Mouse (Mus musculus) liver, embryonic 14 days (tissue): ENCODE data around the gene Hoxb5. TPM values are rescaled to one million over a fixed set of nuclear protein-coding genes. Genes with fewer than 3 reads are reported as not detected.

Experiments
- polyA plus RNA-seq: library from polyadenylated mRNA; depleted of rRNA; stranded (reverse); fragments of >200 nt; gene quantifications from 2 replicates; pipeline ENCODE4 v1.2.3, GENCODE M21; 2012; rRNA removed

Hoxb5 gene
- polyA plus RNA-seq: 0.17 and 0.21 TPM in 2 replicates

GRCm38 (mm10) chr11:96303151-96304099 is at the start of gene Hoxb5:
Gene Hoxb5, plus strand, starts transcription at chr11:96303336.

DNA sequence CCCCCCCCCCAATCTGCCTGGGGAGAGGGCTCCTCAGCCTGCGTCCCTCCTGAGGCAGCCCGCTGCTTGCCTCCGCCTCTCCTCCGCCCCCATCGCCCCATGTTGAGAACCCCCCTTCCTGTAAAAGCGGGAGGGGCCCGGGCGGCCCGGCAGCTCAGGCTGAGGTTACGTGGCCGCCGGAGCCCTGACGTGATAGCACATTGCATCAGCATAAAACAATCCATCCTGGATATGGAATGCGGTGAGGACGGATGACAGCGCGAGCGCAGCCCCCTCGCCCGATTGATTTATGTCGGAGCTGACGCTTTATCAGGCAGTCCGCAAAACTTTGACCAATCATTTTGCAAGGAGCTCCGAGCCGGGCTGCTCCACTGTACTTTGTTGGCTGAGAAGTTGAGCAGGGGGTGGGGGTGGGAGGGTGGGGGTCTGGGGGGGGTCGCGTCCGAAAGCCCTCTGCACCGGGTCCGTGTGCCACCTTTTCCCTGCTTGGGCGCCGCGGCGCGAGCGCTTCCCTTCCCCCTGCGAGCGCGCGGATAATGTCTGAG is 32.1 kb upstream of the Hoxb5 start, which contains the start of gene Hoxb9:
Gene Hoxb9, plus strand, starts transcription at position 462 of the 545 bp plus-strand sequence.

DNA sequence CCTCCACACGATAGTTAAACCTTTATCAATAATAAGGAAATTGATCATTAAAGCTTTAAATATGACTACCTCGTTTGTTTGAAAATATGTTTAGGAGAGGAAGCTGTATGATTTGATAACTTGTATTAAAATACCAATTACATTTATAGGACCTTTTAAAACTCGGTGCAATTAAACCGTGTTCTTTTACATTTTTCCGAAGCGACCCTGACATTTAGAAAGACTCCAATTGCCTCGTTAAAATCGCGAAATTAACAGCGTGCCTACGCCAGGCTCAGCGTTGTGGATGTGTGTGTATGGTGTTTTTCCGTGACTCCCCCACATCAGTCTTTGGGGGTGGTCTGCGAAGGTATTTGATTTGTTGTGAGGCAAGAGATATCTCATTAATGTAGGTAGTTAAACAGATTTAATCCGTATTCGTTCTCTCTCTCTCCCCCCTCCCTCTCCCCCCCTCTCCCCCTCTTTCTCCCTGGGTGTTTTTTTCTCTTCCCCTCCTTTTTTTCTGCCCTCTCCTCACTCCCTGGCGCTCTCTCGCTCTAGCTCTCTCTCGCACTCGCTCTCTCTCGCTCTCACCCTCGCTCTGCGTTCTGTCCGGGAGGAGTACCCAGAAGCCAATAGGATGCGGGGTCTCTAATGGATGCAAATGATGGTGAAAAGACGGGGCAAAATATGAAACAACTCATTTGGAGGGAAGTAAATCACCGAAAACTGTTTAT is 21.1 kb upstream of the Hoxb5 start, which contains the start of gene Hoxb8:
Gene Hoxb8, plus strand, starts transcription at position 51 of the 716 bp plus-strand sequence.

DNA sequence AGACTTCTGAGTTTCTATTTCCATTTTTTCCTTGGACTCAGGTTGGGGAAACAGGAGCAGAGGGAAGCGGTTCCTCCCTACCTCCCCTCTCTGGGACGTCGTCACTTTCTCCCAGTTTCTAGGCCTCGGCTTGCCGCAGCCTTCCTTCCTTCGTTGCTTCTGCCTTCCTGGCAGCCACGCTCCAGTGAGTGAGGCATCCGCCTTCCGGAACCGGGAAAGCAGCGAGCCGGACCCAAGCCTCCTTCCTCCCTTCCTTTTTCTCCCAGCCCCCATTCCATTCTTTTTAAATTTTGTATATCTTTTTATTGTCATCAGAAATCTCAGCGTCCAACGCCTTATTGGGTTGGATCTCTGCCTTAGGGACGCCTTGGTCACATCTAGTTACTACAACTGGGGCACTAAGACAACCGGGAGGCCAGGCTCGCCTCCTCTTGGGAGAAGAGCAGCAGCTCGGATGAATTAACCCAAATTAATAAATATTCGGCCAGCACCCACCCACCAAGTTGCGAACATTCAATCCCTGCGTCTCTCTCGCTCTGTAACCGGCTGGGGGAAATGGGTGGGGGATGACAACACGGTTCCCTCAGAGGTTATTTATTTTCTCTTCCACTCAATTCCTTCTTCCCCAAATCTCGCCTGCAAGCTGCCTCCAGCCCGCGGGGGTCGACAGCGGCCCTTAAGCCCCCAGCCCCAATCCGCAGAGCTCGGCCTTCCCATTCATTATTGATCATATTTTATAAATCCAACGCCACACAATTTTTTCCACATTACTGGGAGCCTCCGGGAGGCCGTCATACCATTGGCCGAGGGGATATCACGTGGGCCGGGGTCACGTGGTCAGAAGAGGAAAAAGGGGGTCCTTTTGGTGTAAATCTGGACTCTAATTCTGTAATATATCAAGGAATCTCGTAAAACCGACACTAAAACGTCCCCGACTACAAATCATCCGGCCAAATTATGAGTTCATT is 17.1 kb upstream of the Hoxb5 start, which contains the start of gene Hoxb7:
Gene Hoxb7, plus strand, starts transcription at position 853 of the 968 bp plus-strand sequence.

DNA sequence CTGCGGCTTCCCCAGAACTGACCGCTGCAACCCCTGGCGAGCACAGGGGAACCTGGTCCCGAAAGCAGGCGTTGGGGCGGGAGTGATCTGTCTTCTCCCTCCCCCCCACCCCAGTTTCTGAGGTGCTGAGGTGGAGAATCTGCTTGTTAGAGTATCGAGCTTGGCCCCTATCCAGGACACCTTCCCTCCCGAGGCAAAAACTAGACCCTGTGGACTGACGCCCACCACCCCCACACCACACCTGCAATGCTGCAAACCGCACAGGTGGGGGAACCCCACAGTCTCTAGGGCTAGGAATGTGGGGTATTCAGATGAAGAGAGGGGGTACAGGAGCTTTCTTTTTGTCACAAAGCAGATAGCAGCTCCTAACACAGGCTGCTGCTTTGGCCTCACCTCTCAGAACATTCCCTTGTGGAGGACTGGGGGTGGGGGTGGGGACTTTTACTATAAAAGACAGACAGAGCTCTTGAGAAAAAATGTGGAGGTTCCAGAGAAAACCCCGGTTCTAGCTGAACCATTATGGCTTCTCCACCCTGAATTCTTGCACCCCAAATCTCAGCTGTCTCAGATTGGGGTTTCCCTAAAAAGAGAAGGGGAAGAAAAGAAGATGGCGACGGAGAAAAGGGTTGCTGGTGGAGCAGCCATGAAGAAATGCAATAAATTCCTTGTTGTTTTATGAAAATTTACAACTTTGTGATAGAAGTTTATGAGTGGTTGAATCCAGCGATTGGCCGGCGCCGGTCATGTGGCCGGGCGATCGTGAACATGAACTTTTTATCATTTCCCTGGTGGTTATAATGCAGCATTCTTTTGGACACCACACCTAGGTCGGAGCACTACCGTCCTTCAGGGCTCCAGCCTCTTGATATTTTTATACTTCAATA is 11.2 kb upstream of the Hoxb5 start, which contains the start of gene Hoxb6:
Gene Hoxb6, plus strand, starts transcription at position 796 of the 884 bp plus-strand sequence.

DNA sequence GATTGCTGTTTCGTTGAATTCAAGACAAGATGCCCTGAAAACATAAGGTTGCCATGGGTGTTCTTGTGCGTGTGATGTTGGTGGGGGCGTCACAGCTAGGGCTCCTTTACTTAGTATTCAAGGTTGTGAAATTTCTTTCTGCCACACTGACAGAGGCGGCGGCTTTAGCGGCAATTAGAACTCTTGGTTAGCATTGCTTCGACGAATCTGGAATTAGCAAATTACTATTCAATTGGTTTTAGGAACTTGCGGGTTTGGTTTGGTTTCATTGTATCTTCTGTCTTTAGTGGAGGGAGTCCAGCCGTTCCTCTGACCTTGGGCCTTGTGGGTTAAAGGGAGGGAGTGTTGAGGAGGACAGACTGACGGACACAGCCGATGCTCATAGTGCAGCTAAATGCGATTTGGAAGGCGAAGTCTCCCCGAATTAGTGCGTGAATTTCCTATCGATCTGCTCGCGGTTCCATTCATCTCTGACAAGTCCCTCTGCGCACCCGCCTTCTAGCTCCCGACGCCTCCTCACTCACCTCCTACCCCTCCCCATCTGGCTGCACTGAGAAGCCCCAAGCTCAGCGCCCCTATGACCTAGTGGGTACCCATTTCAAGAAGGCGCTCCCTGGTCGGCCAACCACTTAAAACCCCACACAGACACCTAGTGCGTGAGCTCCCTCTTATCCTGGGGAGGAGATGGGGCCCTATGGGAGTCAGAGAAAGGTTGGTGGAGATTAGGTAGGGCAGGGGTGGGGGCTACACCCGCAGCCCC is 14.7 kb downstream of the Hoxb5 start, which contains the start of gene Hoxb4:
Gene Hoxb4, plus strand, starts transcription at position 660 of the 760 bp plus-strand sequence.

GRCm38 (mm10) chr11:96323154-96323553 is 20.0 kb downstream of the Hoxb5 start, which contains the start of gene Hoxb3:
Gene Hoxb3, plus strand, starts transcription at chr11:96323326.

DNA sequence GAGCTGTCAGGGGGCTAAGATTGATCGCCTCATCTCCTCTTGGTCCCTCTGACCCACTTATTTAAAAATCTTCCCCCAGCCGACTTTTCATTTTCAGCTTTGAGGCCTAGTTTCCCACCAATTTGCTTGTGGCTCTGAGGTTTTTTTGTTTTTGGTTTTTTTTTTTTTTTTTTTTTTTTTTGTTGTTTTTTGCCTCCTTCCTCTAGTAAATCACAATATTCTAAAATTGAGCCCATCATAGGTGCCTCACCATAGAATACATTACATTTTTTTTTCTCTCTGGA is 47.1 kb downstream of the Hoxb5 start, which contains the start of gene Hoxb2:
Gene Hoxb2, plus strand, starts transcription at position 185 of the 284 bp plus-strand sequence.

Other genes with a start within 250 kb of the Hoxb5 start
- gene Ube2z, start 237.9 kb upstream of the Hoxb5 start, polyA plus RNA-seq: 15.3 and 17.9 TPM in 2 replicates
- 191 and 226 TPM in 2 replicates for gene Atp5g1, start 227.7 kb upstream of the Hoxb5 start, polyA plus RNA-seq
- not detected in 2 replicates for gene Calcoco2, start 191.4 kb upstream of the Hoxb5 start, polyA plus RNA-seq
- gene Ttll6, start 169.6 kb upstream of the Hoxb5 start, polyA plus RNA-seq: not detected in 2 replicates
- gene Hoxb13, start 109.0 kb upstream of the Hoxb5 start, polyA plus RNA-seq: not detected in 2 replicates
- gene Hoxb9, start 31.9 kb upstream of the Hoxb5 start, polyA plus RNA-seq: 0.02 and 0.11 TPM in 2 replicates
- 0.02 and 0.10 TPM in 2 replicates for gene Hoxb8, start 21.4 kb upstream of the Hoxb5 start, polyA plus RNA-seq
- gene Hoxb7, start 16.7 kb upstream of the Hoxb5 start, polyA plus RNA-seq: 0.05 and 0.14 TPM in 2 replicates
- gene Hoxb6, start 10.9 kb upstream of the Hoxb5 start, polyA plus RNA-seq: 0.17 TPM in 1 of 2 replicates, not detected in the other
- gene Hoxb4, start 14.9 kb downstream of the Hoxb5 start, polyA plus RNA-seq: 0.55 and 0.64 TPM in 2 replicates
- 0.35 and 0.59 TPM in 2 replicates for gene Hoxb3, start 20.0 kb downstream of the Hoxb5 start, polyA plus RNA-seq
- 1.0 and 1.3 TPM in 2 replicates for gene Hoxb2, start 47.2 kb downstream of the Hoxb5 start, polyA plus RNA-seq
- gene Hoxb1, start 62.4 kb downstream of the Hoxb5 start, polyA plus RNA-seq: 0.01 TPM in 1 of 2 replicates, not detected in the other
- gene Skap1, start 161.3 kb downstream of the Hoxb5 start, polyA plus RNA-seq: 0.08 and 0.13 TPM in 2 replicates